Mouse (Mus musculus) fibroblast of lung, adult 2 months (primary cell): Measurements from ENCODE around the gene Cox20.

Source experiments
- DNase-seq: peaks from one replicate; pipeline ENCODE4 v3.0.0-alpha.2; 2011; ENCODE audit warnings: low read depth

The Cox20 gene

DNA sequence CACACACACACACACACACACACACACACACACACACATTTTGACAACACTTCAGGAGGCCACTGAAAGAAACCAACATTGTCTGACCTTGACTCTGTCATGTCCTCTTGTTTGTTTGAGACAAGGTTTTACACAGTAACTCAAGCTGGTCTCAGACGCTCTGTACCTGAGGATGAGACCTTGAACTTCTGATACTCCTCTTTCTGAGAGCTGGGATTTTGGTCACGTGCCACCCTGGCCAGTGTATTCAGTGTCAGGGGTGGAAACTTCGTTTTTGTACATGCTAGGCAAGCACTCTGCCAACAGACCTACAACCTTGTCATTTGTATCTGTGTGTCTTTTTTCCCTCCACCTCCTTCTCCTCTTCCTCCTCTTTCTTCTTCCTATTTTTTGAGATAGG lies 35.6 kb downstream of the Cox20 start:
- DNase-seq = no peak

DNA sequence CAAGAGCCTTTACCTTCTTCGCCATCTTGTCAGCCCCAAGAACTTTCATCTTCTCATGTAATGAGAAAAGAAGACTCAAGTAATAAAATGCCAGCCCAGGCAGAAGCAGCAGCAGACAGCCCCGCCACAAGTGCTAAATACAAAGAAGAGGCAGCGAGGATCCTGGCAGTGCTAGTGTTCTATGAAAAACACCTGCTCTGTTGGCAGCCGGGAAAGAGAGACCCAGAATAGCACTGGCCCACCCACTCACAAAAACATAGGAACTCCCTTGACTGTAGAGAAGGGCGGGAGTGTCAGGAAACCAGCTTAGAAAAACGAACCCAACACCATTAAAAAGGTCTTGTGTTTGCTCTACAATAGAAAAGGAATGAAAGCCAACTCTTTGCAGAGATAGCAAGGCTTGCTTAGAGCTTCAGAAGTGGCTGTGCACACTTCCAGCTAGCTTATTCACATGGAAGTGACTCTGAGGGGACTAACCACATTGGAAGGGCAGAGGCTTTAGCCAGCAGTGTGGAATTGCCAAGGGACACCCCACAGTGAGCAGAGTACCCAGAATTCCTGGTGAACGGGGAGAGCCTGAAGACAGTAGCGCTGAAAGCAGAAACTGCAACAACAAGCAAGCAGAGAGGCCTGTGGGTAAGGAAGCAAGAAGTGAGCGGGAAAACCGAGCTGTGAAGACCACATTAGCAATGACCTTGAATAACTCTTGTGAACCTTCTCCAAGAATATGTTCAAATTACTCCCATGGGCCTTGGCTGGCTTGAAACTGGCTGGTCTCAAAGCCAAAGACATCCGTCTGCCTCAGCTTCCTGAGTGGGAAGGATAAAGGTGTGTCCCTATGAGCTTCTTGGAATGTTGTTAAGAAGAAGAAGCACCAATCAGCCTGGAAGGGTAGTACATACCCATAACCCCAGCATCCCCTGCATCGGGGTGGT lies 39.1 kb downstream of the Cox20 start:
- DNase-seq = no peak

DNA sequence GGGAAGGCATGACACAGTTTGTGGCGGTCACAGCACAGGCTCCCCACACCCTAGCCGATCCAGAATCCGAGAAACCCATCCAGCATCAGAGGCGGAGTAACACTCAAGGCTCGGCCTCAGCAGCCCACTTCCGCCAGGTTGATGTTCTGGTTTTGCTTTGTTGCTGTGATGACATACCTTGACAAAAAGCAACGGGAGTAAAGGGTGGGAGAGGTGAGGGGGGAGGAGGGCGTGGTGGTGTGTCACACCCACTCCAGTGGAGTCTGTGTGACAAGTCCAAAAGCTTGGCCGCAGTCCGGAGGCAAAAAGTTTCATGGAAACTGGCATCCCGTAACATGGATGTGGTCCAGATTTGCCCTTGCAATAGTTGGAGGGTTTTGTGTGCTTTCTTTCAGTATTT lies 41.3 kb downstream of the Cox20 start:
- no peak for DNase-seq

DNA sequence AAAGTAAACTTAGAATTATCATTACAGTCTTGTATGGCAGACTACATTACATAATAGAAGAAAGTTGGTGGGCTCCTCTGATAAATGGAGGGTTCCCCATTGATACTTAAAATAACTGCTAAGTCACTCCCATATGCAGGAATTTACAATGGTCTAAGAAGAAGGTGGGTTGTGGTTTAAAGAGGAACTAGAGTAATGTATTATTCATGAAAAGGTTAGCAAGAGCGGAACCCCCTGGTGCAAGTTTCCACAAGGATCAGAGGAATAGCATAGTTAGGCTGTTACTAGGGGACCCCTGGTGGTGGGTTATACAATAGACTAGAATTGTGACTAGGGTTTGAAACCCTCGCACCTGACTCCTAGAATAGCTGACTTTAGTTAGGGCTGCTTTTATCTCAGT lies 41.8 kb downstream of the Cox20 start:
- no peak for DNase-seq

DNA sequence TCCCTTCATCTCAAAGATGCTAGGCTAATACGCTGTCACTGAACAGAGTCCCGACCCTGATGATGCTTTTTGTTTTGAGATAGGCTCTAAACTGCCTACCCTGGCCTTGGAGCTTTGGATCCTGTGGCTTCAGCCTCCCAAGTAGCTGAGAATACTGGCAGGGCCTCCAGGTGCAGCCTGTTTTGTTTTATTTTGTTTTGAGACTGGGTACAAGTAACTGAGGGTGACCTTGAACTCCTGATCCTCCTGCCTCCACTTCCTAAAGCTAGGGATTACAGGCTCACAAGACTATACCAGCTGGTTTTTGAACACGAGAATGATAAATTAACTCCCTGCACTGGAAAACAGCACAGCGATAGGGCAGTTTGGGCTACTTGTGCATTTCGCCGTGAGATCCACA lies 46.2 kb downstream of the Cox20 start:
- no peak for DNase-seq

DNA sequence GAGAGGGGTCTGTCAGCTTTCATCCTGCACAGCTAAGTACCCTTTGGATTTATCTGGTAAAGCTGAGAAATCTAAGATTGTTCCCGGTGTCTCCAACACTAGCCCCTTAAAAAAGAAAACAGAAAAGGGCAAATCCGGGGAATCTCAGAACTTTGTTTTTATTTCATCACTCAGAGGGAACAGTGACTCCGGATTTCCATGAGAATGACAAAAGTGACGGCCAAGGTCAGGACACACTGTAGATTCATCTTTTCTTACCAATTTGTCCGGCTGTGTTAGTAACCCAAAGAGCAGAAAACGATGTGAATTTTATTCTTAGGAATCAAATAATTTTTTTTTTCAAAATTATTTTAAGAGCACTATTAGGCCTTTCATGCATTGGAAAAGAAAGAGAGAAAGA lies 49.2 kb downstream of the Cox20 start:
- DNase-seq = no peak

DNA sequence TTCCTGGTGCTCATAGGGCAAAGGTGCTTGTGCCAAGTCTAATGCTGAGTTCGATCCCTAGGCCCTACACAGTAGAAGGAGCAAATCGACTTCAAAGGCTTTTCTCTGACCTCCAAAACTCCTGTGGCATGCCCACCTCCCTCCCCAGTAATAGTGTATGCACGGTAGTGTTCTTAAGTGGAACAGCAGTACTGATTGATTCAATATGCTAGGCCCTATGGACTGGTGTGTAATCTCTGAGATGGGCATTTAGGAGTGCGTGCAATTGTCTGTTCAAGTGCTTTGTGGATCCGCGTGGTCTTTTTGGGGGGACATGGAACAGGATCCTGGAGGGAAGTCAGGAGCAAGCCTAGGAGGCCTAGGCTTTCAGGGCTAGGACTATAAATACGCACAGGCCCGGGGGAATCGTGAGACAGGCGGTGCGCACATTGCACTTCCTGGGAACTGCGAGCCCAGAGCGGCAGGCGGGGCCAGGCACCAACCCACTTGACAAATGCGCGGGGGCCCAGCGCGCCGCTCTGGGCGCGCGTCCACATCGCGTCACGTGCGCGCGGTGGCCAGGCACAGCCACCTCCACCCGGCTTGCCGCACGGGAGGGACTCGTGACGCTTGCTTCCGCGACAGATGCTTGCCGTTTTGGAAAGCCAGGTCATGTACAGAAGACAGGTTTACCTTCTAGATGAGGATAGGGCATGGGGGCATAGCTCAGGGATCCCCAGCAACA lies 49.8 kb downstream of the Cox20 start:
- peak; percentile 66 for DNase-seq

DNA sequence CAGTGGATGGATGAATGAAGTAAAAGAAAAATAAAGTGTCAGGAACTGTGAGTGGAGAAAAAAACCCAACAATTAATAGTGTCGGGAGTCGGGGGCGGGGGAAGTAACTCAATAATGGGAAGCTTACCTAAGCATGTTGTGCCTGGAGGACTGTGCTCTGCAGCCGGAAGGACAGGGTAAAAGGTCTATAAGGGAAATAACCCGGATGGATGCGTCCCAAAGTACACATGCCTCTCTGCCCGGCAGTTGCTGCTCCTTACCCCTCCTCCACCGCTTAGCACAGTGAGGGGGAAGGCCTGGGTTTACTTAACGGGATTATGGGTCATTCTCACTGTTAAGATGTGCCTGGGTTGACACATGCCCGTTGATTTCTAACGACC lies 50.3 kb downstream of the Cox20 start:
- no peak for DNase-seq
